Mouse (Mus musculus) CD8-positive naive resting alpha-beta T cell, adult 57 days (primary cell): ENCODE measurements around the gene Gm45140. TPM values are rescaled to one million over a fixed set of nuclear protein-coding genes. Genes with fewer than 3 reads are reported as not detected.

ENCODE experiments used
- total RNA-seq: library from RNA; stranded (reverse); gene quantifications from one replicate; pipeline ENCODE4 v1.2.4, GENCODE M21; 2023

Gene Gm45140
- total RNA-seq: 3.7 TPM

DNA sequence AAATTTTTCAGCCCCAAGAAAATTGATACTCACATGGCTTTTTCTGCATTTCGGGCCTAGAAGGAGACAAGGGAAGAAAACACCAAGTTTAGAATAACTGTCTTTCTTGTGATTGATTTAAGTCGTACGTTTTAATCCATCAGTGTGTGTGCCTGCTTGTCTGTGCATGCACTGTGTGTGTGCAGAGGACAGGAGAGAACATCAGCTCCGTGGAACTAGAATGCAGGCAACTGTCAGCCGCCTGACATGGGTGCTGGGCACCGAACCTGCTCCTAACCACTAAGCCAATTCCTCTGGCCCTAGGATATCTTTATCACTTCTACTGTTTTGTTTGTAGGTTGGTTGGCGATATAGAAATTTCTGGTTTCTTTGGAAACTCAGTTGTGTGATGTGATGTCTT lies at the start of gene Gm45140:
Gm45140 (minus strand) TSS at position 101 of the 400 bp plus-strand sequence.

DNA sequence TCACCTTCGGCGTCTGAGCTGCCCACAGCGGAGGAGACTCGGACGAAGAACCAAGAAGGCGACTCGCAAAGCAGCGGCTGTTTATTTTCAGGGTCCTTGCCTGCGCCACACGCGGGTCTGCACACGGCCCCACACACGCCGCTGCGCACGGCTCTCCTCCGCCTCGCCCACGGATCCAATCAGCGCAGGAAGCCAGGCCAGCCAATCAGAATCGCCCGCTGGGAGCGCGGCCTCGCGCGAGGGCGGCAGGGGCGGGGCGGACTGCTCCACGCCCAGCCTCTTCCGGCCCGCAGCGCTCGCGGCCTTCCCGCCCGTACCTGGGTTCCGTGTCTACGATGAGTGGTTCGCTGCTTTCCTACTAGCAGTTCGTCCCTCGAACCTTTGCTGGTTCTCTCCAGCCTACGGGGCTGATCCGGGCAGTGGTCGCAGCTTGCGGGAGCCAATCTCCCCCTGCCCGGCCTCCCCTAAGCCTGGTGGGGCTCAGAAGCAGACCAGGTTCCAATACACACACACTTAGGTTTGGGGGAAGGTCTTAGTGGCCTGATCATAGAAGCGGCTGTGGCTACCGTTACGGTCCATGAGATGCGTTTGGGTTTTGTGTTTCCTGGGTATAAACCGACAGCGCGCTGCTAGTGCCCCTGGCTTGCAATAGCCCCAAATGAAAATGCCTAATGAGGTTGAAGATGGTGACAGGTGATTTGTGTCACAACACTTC lies 15.5 kb upstream of the Gm45140 start, which contains the start of gene Cnbp:
Cnbp (minus strand) TSS at position 207 of the 715 bp plus-strand sequence.

DNA sequence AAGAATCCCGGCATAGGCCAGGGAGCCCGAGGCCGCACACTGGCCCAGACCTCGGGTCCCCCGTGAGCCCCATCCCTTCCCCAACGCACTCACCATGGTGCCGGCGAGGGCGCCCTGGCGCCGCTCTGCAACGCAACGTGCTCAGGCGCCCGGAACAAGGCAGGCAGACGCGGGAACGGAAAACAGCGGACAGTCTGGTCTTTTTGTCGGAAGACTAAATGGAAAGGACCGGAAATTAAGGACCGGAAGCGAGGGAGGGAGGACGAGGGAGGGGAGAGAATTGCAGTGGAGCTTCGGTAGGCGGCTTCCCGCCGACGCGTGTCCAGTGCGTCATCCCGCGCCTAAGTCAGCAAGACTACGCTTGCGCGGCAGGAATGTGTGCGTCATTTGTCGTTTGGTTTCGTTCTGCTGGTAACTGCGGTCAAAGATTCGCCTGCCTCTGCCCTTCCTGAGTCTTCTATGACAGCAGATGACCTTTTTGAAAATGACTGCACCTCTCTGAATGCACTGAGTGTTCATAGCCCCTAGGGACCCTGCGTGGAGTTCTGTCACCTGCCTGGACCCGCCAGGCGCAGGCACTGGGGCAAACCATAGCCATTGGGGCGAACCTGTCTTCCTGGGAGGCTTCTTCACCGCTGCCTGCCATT lies 3.1 kb upstream of the Gm45140 start, which contains the start of gene Isy1:
Isy1 (minus strand) TSS at position 248 of the 647 bp plus-strand sequence.

DNA sequence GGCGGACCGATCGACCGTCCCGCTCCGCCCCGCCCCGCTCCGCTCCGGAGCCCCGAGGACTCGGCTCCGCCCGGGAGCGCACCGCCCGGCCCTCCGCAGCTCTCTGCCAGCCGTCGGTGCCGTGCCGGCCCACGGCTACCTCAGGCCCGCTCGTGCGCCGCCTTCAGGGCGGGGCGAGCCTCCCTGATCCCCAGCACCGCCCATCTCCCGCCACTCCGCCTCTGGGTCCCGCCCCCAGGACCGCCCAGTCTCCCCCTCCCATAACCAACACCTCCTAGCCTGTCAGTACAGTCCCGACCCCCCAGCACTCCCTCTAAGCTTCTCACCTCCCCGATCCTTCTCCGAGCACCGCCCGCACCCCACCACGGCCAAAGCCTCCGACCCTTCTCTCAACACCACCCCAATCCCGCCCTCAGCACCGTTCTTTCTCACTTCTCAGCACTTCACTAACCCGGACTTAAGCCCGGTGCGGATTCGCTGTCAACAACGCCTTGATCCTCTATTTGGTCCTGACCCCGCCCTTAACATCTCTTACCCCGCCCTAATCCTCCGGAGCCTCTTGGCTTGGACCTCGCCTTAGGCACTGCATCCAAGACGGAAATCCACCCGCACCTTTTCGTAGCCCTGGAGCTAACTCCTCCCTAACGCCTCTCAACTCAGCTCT lies 23.8 kb downstream of the Gm45140 start, which contains the start of gene Rab43:
Rab43 (minus strand) TSS at position 490 of the 664 bp plus-strand sequence.

DNA sequence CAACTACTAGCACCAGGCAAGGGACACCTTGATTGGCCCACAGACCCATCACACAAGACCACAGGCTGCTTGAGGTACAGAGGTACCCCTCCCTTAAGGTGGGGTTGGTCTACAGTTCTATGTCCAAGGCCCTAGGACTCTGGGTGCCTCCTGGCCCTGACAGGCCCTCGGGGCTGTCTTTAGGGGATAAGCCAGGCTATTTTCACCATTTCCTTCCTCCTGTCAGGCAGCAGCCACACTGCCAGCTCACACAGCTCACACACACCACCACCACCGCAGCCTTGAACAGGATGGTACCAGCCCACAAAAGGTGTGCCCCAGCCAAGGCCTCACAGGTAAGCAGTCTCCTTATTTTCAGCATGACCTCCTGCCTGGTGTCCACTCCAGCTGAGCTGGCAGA lies 57.8 kb downstream of the Gm45140 start, which contains the start of gene Gp9:
Gp9 (plus strand) TSS at position 231 of the 400 bp plus-strand sequence.

Other genes with a start within 250 kb of the Gm45140 start
- gene Prokr1, start 245.1 kb downstream of the Gm45140 start, total RNA-seq: 0.24 TPM
- gene Aplf, start 163.6 kb downstream of the Gm45140 start, total RNA-seq: 3.7 TPM
- gene Efcc1, start 104.9 kb downstream of the Gm45140 start, total RNA-seq: not detected
- not detected for gene Gp9, start 57.7 kb downstream of the Gm45140 start, total RNA-seq
- 24.9 TPM for gene Rab43, start 23.6 kb downstream of the Gm45140 start, total RNA-seq
- gene Isy1, start 3.0 kb upstream of the Gm45140 start, total RNA-seq: 106 TPM
- gene Cnbp, start 15.3 kb upstream of the Gm45140 start, total RNA-seq: 483 TPM
- 162 TPM for gene Copg1, start 52.0 kb upstream of the Gm45140 start, total RNA-seq
- 34.9 TPM for gene Hmces, start 78.1 kb upstream of the Gm45140 start, total RNA-seq
- 0.70 TPM for gene H1fx, start 145.8 kb upstream of the Gm45140 start, total RNA-seq
- gene Rab7, start 209.5 kb upstream of the Gm45140 start, total RNA-seq: 139 TPM
- gene Rpn1, start 248.7 kb upstream of the Gm45140 start, total RNA-seq: 77.0 TPM